Mouse (Mus musculus): Measurements from ENCODE around the gene Pyroxd2. TPM values are rescaled to one million over a fixed set of nuclear protein-coding genes. Genes with fewer than 3 reads are reported as not detected.

Gene Pyroxd2
- polyA plus RNA-seq, 1 experiment from 2014 or later = 1.8 TPM

Other genes with a start within 250 kb of the Pyroxd2 start
- gene R3hcc1l, start 234.0 kb downstream of the Pyroxd2 start, polyA plus RNA-seq (2015; fragmentation: Nextera tagmentation; extraction: Ambion mirVana) = 13.6 and 13.7 TPM in 2 replicates
- 0.14 TPM in 2 replicates for gene Loxl4, start 140.0 kb downstream of the Pyroxd2 start, polyA plus RNA-seq (2015; fragmentation: Nextera tagmentation; extraction: Ambion mirVana)
- gene Hps1, start 27.2 kb upstream of the Pyroxd2 start, polyA plus RNA-seq (2015; fragmentation: Nextera tagmentation; extraction: Ambion mirVana) = 11.8 and 12.6 TPM in 2 replicates

All from midbrain, embryonic 15.5 days (tissue).